Mouse (Mus musculus) limb, embryonic 11.5 days (tissue): ENCODE measurements at regions not wholly inside any gene's neighbourhood (a gene's known extent, or its start where the extent isn't known, plus 50 kb on each side); places are given as distances from the start of the nearest gene placed in this dataset.
A peak's percentile ranks its signal among the peaks of the same experiment; 100 is the strongest.

Experiments used
- ATAC-seq: fragments of 200-750 bp; cut with Nextera tagmentation; 2 replicates; pipeline ENCODE4 v1.8.0; 2017; ENCODE audit warnings: low read depth; ENCODE audit not compliant: insufficient number of reproducible peaks, low FRiP score, low TSS enrichment
- DNase-seq: peaks from one replicate; pipeline ENCODE4 v3.0.0-alpha.2; 2015; ENCODE audit warnings: low spot score
- H3K27ac ChIP-seq: fragments of 300-500 bp; sonication (generic); replicated peaks from 2 replicates; pipeline ENCODE4 v1.5.1; 2014; ENCODE audit warnings: low read depth, mild to moderate bottlenecking, low read length
- H3K27me3 ChIP-seq: fragments of 300-500 bp; sonication (generic); 2 replicates; pipeline ENCODE4 v1.6.1; 2014; ENCODE audit warnings: mild to moderate bottlenecking, low read length, mixed read lengths; ENCODE audit not compliant: control insufficient read depth, insufficient read depth
- H3K36me3 ChIP-seq: fragments of 300-500 bp; sonication (generic); 2 replicates; pipeline ENCODE4 v1.6.1; 2014; ENCODE audit warnings: mild to moderate bottlenecking, low read length, moderate library complexity, mixed read lengths; ENCODE audit not compliant: control insufficient read depth, insufficient read depth
- H3K4me1 ChIP-seq: fragments of 300-500 bp; sonication (generic); 2 replicates; pipeline ENCODE4 v1.6.1; 2014; ENCODE audit warnings: low read length, mixed read lengths; ENCODE audit not compliant: control insufficient read depth, insufficient read depth
- H3K4me2 ChIP-seq: fragments of 300-500 bp; sonication (generic); 2 replicates; pipeline ENCODE4 v1.6.1; 2014; ENCODE audit warnings: low read depth, mild to moderate bottlenecking, moderate library complexity; ENCODE audit not compliant: severe bottlenecking
- H3K4me3 ChIP-seq: fragments of 300-500 bp; sonication (generic); 2 replicates; pipeline ENCODE4 v1.5.1; 2014; ENCODE audit warnings: low read depth, low read length
- H3K9ac ChIP-seq: fragments of 300-500 bp; sonication (generic); 2 replicates; pipeline ENCODE4 v1.6.1; 2014; ENCODE audit warnings: mild to moderate bottlenecking, low read length
- H3K9me3 ChIP-seq: fragments of 300-500 bp; sonication (generic); 2 replicates; pipeline ENCODE4 v1.6.1; 2016; ENCODE audit warnings: low read length; ENCODE audit not compliant: control insufficient read depth
- WGBS: fragments of 180-500 bp; shearing (Covaris S2); extraction: QIAGEN DNeasy Blood & Tissue Kit; methylation state at CpG from one replicate; pipeline ENCODE4 v1.1.7; 2014; 5-methylcytosine and 5-hydroxymethylcytosine counted together

- Histone ChIP-seq H3K9me3 (no peaks in the 10 kb centered on the region), H3K27ac (no peak overlapping the region), H3K4me1 (no peaks in the 10 kb centered on the region), H3K27me3 (no peaks in the 10 kb centered on the region), H3K4me3 (no peak overlapping the region), H3K9ac (no peak overlapping the region), H3K4me2 (no peak overlapping the region), H3K36me3 (no peaks in the 10 kb centered on the region)
- 38% methylated on average over 4 of the region's 4 CpGs for WGBS
- ATAC-seq = no peak
- no peak for DNase-seq
Measured at GRCm38 (mm10) chr7:129441085-129441617, 150.5 kb upstream of the Wdr11 start.

- H3K36me3 ChIP-seq = no peaks in the 10 kb centered on the region
- DNase-seq = peak; percentile 93
- no peak overlapping the region for H3K4me2 ChIP-seq
- no peak overlapping the region for H3K4me3 ChIP-seq
- H3K27me3 ChIP-seq = no peaks in the 10 kb centered on the region
- ATAC-seq = peak; percentile 65; the same call in 1 of the 2 replicates
- H3K27ac ChIP-seq = no peak overlapping the region
- WGBS = 7% methylated on average over 3 of the region's 3 CpGs
- H3K9me3 ChIP-seq = no peaks in the 10 kb centered on the region
- no peak overlapping the region for H3K9ac ChIP-seq
- H3K4me1 ChIP-seq = no peaks in the 10 kb centered on the region
Measured at GRCm38 (mm10) chr7:129469496-129469895, 122.2 kb upstream of the Wdr11 start.

GRCm38 (mm10) chr7:129483736-129484135, 107.9 kb upstream of the Wdr11 start:
- Histone ChIP-seq H3K27me3 (no peaks in the 10 kb centered on the region), H3K9ac (no peak overlapping the region), H3K36me3 (no peaks in the 10 kb centered on the region), H3K4me1 (no peaks in the 10 kb centered on the region), H3K27ac (no peak overlapping the region), H3K4me2 (no peak overlapping the region), H3K9me3 (no peaks in the 10 kb centered on the region), H3K4me3 (no peak overlapping the region)
- DNase-seq = no peak
- WGBS = 83% methylated on average over 5 of the region's 5 CpGs
- ATAC-seq = no peak

GRCm38 (mm10) chr7:129506894-129507293, 84.8 kb upstream of the Wdr11 start:
- Histone ChIP-seq H3K4me1 (no peaks in the 10 kb centered on the region), H3K9ac (no peak overlapping the region), H3K27me3 (no peaks in the 10 kb centered on the region), H3K27ac (no peak overlapping the region), H3K36me3 (no peaks in the 10 kb centered on the region), H3K4me3 (no peak overlapping the region), H3K9me3 (no peaks in the 10 kb centered on the region), H3K4me2 (no peak overlapping the region)
- DNase-seq = peak; percentile 25
- WGBS = 32% methylated on average over 2 of the region's 2 CpGs
- ATAC-seq = no peak

GRCm38 (mm10) chr7:129509631-129510132, 82.0 kb upstream of the Wdr11 start:
- DNase-seq = no peak
- H3K4me1 ChIP-seq = no peaks in the 10 kb centered on the region
- no peak overlapping the region for H3K4me3 ChIP-seq
- ATAC-seq = no peak
- no peak overlapping the region for H3K4me2 ChIP-seq
- no peaks in the 10 kb centered on the region for H3K36me3 ChIP-seq
- WGBS = 56% methylated on average over 10 of the region's 10 CpGs
- H3K9ac ChIP-seq = no peak overlapping the region
- H3K9me3 ChIP-seq = no peaks in the 10 kb centered on the region
- no peak overlapping the region for H3K27ac ChIP-seq
- H3K27me3 ChIP-seq = no peaks in the 10 kb centered on the region

- Histone ChIP-seq H3K4me1 (no peaks in the 10 kb centered on the region), H3K9me3 (no peaks in the 10 kb centered on the region), H3K27me3 (no peaks in the 10 kb centered on the region), H3K36me3 (no peaks in the 10 kb centered on the region), H3K9ac (no peak overlapping the region), H3K27ac (no peak overlapping the region), H3K4me2 (no peak overlapping the region), H3K4me3 (no peak overlapping the region)
- WGBS = 53% methylated on average over 7 of the region's 7 CpGs
- ATAC-seq (no peak), DNase-seq (no peak)
Measured at GRCm38 (mm10) chr7:129514619-129515018, 77.0 kb upstream of the Wdr11 start.

GRCm38 (mm10) chr7:129524369-129524915, 67.2 kb upstream of the Wdr11 start:
- Histone ChIP-seq H3K27ac (no peak overlapping the region), H3K9ac (no peak overlapping the region), H3K27me3 (no peaks in the 10 kb centered on the region), H3K36me3 (no peaks in the 10 kb centered on the region), H3K4me1 (no peaks in the 10 kb centered on the region), H3K4me2 (no peak overlapping the region), H3K9me3 (no peaks in the 10 kb centered on the region), H3K4me3 (no peak overlapping the region)
- DNase-seq (no peak), ATAC-seq (no peak)
- WGBS = 92% methylated on average over 1 of the region's 1 CpGs

GRCm38 (mm10) chr7:129525985-129526384, 65.7 kb upstream of the Wdr11 start:
- ATAC-seq (no peak), DNase-seq (no peak)
- no peak overlapping the region for H3K4me2 ChIP-seq
- no peak overlapping the region for H3K27ac ChIP-seq
- no peak overlapping the region for H3K4me3 ChIP-seq
- H3K9me3 ChIP-seq = no peaks in the 10 kb centered on the region
- no peaks in the 10 kb centered on the region for H3K27me3 ChIP-seq
- 53% methylated on average over 3 of the region's 3 CpGs for WGBS
- H3K4me1 ChIP-seq = no peaks in the 10 kb centered on the region
- no peak overlapping the region for H3K9ac ChIP-seq
- H3K36me3 ChIP-seq = no peaks in the 10 kb centered on the region

- H3K9me3 ChIP-seq = no peaks in the 10 kb centered on the region
- no peaks in the 10 kb centered on the region for H3K36me3 ChIP-seq
- H3K9ac ChIP-seq = no peak overlapping the region
- WGBS = 75% methylated on average over 6 of the region's 6 CpGs
- ATAC-seq (no peak), DNase-seq (no peak)
- no peak overlapping the region for H3K27ac ChIP-seq
- no peaks in the 10 kb centered on the region for H3K27me3 ChIP-seq
- no peaks in the 10 kb centered on the region for H3K4me1 ChIP-seq
- H3K4me2 ChIP-seq = no peak overlapping the region
- H3K4me3 ChIP-seq = no peak overlapping the region
Measured at GRCm38 (mm10) chr7:129528263-129528662, 63.4 kb upstream of the Wdr11 start.
